Mouse (Mus musculus) MEL (cell line): ENCODE data around the gene Dnm1.
A peak's percentile ranks its signal among the peaks of the same experiment; 100 is the strongest.

Source experiments
- CTCF ChIP-seq, 3 experiments: IDR thresholded peaks in 2 of 3; conservative IDR thresholded peaks in 1 of 3; 2 replicates each; pipeline ENCODE4 v1.5.1; 2011 to 2012; ENCODE audit warnings: low read length in 3 of 3, low read depth in 2 of 3, mild to moderate bottlenecking in 2 of 3, improper control_type of control experiment in 1 of 3, inconsistent platforms in 1 of 3, mixed read lengths in 1 of 3, moderate library complexity in 1 of 3; ENCODE audit not compliant: control insufficient read depth in 1 of 3, insufficient read depth in 1 of 3, poor library complexity in 1 of 3, severe bottlenecking in 1 of 3
- MEF2A ChIP-seq: IDR thresholded peaks from 2 replicates; pipeline ENCODE4 v1.6.1; 2014; ENCODE audit warnings: low read depth, mild to moderate bottlenecking, inconsistent platforms, low read length, improper control_type of control experiment; ENCODE audit not compliant: poor library complexity, insufficient replicate concordance, severe bottlenecking; ENCODE audit errors: extremely low read depth
- NRF1 ChIP-seq: IDR thresholded peaks from 2 replicates; pipeline ENCODE4 v1.6.1; 2014; ENCODE audit warnings: low read depth, mild to moderate bottlenecking, inconsistent platforms, low read length, improper control_type of control experiment, moderate library complexity; ENCODE audit not compliant: poor library complexity, insufficient read depth, severe bottlenecking
- POLR2A ChIP-seq, 2 experiments: IDR thresholded peaks; 2 replicates each; pipeline ENCODE4 v1.6.1; 2011 to 2012; ENCODE audit warnings: low read length in 2 of 2, mild to moderate bottlenecking in 2 of 2, control low read depth in 1 of 2, improper control_type of control experiment in 1 of 2, low read depth in 1 of 2, moderate library complexity in 1 of 2; ENCODE audit not compliant: control insufficient read depth in 1 of 2, insufficient read depth in 1 of 2, poor library complexity in 1 of 2
- SIN3A ChIP-seq: IDR thresholded peaks from 2 replicates; pipeline ENCODE4 v1.6.1; 2012; ENCODE audit warnings: low read length, improper control_type of control experiment, inconsistent platforms
- SMC3 ChIP-seq: IDR thresholded peaks from 2 replicates; pipeline ENCODE4 v1.6.1; 2011; ENCODE audit warnings: low read depth, low read length, improper control_type of control experiment
- USF1 ChIP-seq: IDR thresholded peaks from 2 replicates; pipeline ENCODE4 v1.6.1; 2014; ENCODE audit warnings: low read depth, mild to moderate bottlenecking, inconsistent platforms, low read length, improper control_type of control experiment, moderate library complexity

GRCm38 (mm10) chr2:32394973-32395372 lies 41.8 kb upstream of the Dnm1 start:
- TF ChIP-seq CTCF (IDR thresholded peaks at IDR 0.05 in 2 of 3, conservative IDR thresholded peaks at IDR 0.05 in 1 of 3; ENCODE audit: control insufficient read depth in 1 of 3, insufficient read depth in 1 of 3, low read depth in 2 of 3, low read length in 3 of 3, poor library complexity in 1 of 3, severe bottlenecking in 1 of 3) (peak; percentile 43 to 75 (median 70)), SIN3A (no peak), NRF1 (no peak), POLR2A (IDR thresholded peaks at IDR 0.05; ENCODE audit: control insufficient read depth in 1 of 2, insufficient read depth in 1 of 2, low read depth in 1 of 2, low read length in 2 of 2, poor library complexity in 1 of 2) (no peak), SMC3 (peak; percentile 57), MEF2A (no peak), USF1 (no peak)
